Mouse (Mus musculus) embryonic fibroblast, embryonic 13.5 days (primary cell): ENCODE measurements around the gene Eif1.

Source experiments
- CTCF ChIP-seq: IDR thresholded peaks from 2 replicates; pipeline ENCODE4 v1.5.1; 2011; ENCODE audit warnings: mild to moderate bottlenecking, control low read depth, low read length, moderate library complexity, borderline replicate concordance; ENCODE audit not compliant: insufficient read depth
- POLR2A ChIP-seq: IDR thresholded peaks from 2 replicates; pipeline ENCODE4 v1.6.1; 2011; ENCODE audit warnings: low read depth, mild to moderate bottlenecking, control low read depth, low read length, moderate library complexity

DNA sequence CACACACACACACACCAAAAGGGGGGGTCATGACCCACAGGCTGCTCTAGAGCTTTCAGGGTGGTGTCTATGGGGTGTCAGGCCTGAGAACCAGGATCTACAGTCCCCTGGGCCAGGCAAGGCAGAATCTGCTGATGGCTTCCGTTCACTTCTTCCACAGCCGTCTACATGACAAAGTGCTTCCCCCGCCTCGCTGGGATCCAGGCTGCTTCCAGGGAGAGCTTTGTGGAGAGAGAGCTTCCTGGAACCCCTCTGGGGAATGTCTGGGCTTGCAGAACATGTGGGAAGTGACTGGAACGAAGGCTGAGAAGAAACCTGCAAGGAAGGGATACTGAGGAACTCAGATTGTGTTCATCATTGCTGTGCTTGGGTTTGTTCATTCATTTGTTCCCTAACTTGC, 40.9 kb upstream of the Eif1 start:
- TF ChIP-seq POLR2A (no peak), CTCF (no peak)
